Mouse (Mus musculus) ES-E14 (cell line): ENCODE results near the gene Ctsk. TPM values are rescaled to one million over a fixed set of nuclear protein-coding genes. Genes with fewer than 3 reads are reported as not detected.

ENCODE experiments used
- DNase-seq: peaks from one replicate; pipeline ENCODE4 v3.0.0-alpha.2; 2013; ENCODE audit warnings: low read depth, low spot score
- H3K27ac ChIP-seq: 2 replicates; pipeline ENCODE4 v1.5.1; 2012; ENCODE audit warnings: low read depth, mild to moderate bottlenecking, low read length, moderate library complexity, mixed read lengths; ENCODE audit not compliant: poor library complexity, insufficient read depth, severe bottlenecking
- H3K36me3 ChIP-seq: 2 replicates; pipeline ENCODE4 v1.6.1; 2012; ENCODE audit warnings: mild to moderate bottlenecking, low read length, moderate library complexity, mixed read lengths; ENCODE audit not compliant: control insufficient read depth, poor library complexity, insufficient read depth, severe bottlenecking
- H3K4me1 ChIP-seq, 2 experiments: fragments of 150-350 bp in 1 of 2; sonication (generic) in 1 of 2; 2 replicates each; pipeline ENCODE4 v1.6.1; 2012; ENCODE audit warnings: low read length in 2 of 2, mild to moderate bottlenecking in 1 of 2, mixed read lengths in 1 of 2; ENCODE audit not compliant: control insufficient read depth in 2 of 2, insufficient read depth in 2 of 2, poor library complexity in 1 of 2
- H3K4me3 ChIP-seq, 2 experiments: fragments of 150-350 bp in 1 of 2; sonication (generic) in 1 of 2; 2 replicates each; pipeline ENCODE4 v1.5.1; 2012; ENCODE audit warnings: low read length in 2 of 2, low read depth in 1 of 2, mild to moderate bottlenecking in 1 of 2, mixed read lengths in 1 of 2; ENCODE audit not compliant: insufficient read depth in 1 of 2, poor library complexity in 1 of 2, severe bottlenecking in 1 of 2
- H3K9ac ChIP-seq: 2 replicates; pipeline ENCODE4 v1.6.1; 2012; ENCODE audit warnings: low read depth, mild to moderate bottlenecking, low read length, mixed read lengths; ENCODE audit not compliant: poor library complexity, insufficient read depth, severe bottlenecking
- H3K9me3 ChIP-seq: fragments of 150-350 bp; sonication (generic); 2 replicates; pipeline ENCODE4 v1.6.1; 2012; ENCODE audit warnings: low read depth, mild to moderate bottlenecking, low read length; ENCODE audit not compliant: control insufficient read depth, insufficient read depth
- CHD2 ChIP-seq: IDR thresholded peaks from 2 replicates; pipeline ENCODE4 v1.6.1; 2014; ENCODE audit warnings: mild to moderate bottlenecking, low read depth, low read length, inconsistent platforms
- HCFC1 ChIP-seq: IDR thresholded peaks from 2 replicates; pipeline ENCODE4 v1.6.1; 2012; ENCODE audit warnings: low read length, inconsistent platforms, borderline replicate concordance; ENCODE audit not compliant: insufficient read depth
- MAFK ChIP-seq: IDR thresholded peaks from 2 replicates; pipeline ENCODE4 v1.6.1; 2014; ENCODE audit warnings: mild to moderate bottlenecking, low read depth, low read length, inconsistent platforms; ENCODE audit not compliant: insufficient read depth
- ZC3H11A ChIP-seq: IDR thresholded peaks from 2 replicates; pipeline ENCODE4 v1.6.1; 2012; ENCODE audit warnings: low read depth, mild to moderate bottlenecking, inconsistent platforms, low read length, borderline replicate concordance
- ZNF384 ChIP-seq: IDR thresholded peaks from 2 replicates; pipeline ENCODE4 v1.6.1; 2012; ENCODE audit warnings: low read depth, low read length, inconsistent platforms
- in situ Hi-C, 2 experiments: fragments of 600-800 bp; cut with MboI; formaldehyde crosslinking; loops; one replicate each; pipeline ENCODE4 v1.15.1; 2025; ENCODE audit warnings: low sequenced_read_pairs in 2 of 2, inconsistent platforms in 1 of 2; ENCODE audit not compliant: unreplicated experiment in 2 of 2
- total RNA-seq: library from RNA; depleted of rRNA; stranded (reverse); fragments of 300-350 nt; gene quantifications from 2 replicates; pipeline ENCODE4 v1.2.3, GENCODE M21; 2012

Ctsk gene
- total RNA-seq, 1 experiment, result 0.22 TPM

DNA sequence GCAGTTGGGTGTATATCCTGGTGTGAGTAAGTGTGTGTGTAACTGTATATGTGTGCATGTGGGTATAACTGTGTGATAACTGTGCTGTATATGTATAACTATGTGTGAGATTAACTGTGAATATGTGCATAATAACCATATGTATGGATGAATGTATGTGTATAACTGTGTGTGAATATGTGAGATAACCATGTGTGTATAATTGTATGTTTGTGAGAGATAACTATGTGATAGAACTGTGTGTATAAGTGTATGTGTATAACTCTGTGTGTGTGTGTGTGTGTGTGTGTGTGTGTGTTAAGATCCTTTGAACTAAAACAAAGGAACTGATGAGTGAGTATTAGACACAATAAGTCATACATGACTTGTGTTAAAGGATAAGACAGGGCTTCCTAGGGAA is 27.1 kb downstream of the Ctsk start:
- Histone ChIP-seq H3K9me3 (no peaks in the 10 kb centered on the region), H3K27ac (no peak overlapping the region), H3K4me3 (no peak overlapping the region), H3K9ac (no peak overlapping the region), H3K36me3 (no peaks in the 10 kb centered on the region), H3K4me1 (peaks cover 3 to 4% of the 10 kb centered on the region in 2 experiments; a peak in 2 of 4 replicates)
- in situ Hi-C loops, result no loop called here
- no peak for DNase-seq
- TF ChIP-seq ZC3H11A (no peak), MAFK (no peak), HCFC1 (no peak), ZNF384 (no peak), CHD2 (no peak)

DNA sequence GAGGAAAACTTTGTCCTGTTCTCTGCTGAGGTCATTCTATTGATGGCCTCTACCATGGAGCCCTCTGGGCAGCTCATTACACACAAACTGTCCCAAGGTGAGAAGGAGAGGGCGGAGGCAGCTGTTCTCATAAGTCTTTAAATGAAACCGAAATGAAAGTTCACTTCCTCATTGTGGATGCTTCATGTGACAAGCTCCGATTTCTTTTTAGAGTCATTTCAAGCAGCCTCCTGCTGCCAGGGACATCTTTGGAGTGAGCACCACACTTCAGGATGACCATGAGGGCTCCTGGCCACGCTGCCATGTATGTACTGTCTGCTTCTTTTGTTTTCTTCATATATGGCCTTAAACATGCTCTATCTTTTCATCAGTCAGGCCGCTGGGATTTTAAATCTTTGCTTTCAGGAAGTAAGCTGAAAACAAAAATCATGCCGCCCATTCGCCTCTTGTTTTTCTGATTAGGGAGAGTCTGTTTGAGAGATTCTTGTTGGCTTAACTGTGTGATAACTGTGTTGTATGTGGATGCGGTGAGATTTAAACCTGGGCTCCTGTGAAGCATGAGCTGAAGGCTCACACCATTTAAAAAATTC is 27.7 kb downstream of the Ctsk start, which contains the start of gene Ctss:
Gene Ctss, plus strand, starts transcription at position 165 of the 590 bp plus-strand sequence.
- H3K36me3 ChIP-seq, result no peaks in the 10 kb centered on the region
- peaks cover 3% of the 10 kb centered on the region in 2 experiments; a peak in 1 of 4 replicates for H3K4me1 ChIP-seq
- no peak within 1 kb of the TSS for H3K4me3 ChIP-seq
- TF ChIP-seq CHD2 (no peak), MAFK (no peak), HCFC1 (no peak), ZNF384 (no peak), ZC3H11A (no peak)
- DNase-seq, result no peak
- no peak within 1 kb of the TSS for H3K9ac ChIP-seq
- H3K27ac ChIP-seq, result no peak within 1 kb of the TSS
- in situ Hi-C loops, result no loop called here
- no peaks in the 10 kb centered on the region for H3K9me3 ChIP-seq

DNA sequence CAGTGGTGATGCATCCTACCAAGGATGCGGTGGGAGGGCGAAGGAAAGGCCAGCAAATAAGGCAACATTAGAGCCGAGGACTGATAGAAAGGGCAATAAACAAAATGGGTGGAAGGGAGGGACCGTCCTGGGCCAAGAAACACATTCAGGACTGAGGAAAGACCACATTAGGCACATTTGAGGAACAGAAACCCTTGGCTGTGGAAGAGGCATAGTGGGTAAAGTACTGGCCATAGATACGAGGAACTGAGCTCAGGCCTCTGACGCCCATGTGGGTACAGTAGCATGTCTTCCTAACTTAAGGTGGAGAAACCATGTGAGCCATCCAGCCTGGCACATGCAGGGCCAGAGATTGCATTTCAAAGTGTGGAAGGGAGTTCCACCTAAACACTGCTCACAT is 30.8 kb downstream of the Ctsk start:
- Histone ChIP-seq H3K27ac (no peak overlapping the region), H3K4me1 (no peaks in the 10 kb centered on the region), H3K9me3 (no peaks in the 10 kb centered on the region), H3K9ac (no peak overlapping the region), H3K4me3 (no peak overlapping the region), H3K36me3 (no peaks in the 10 kb centered on the region)
- in situ Hi-C loops, result no loop called here
- no peak for DNase-seq
- TF ChIP-seq ZC3H11A (no peak), HCFC1 (no peak), CHD2 (no peak), MAFK (no peak), ZNF384 (no peak)

GRCm38 (mm10) chr3:95531025-95531424 is 32.0 kb downstream of the Ctsk start:
- Histone ChIP-seq H3K36me3 (no peaks in the 10 kb centered on the region), H3K27ac (no peak overlapping the region), H3K9me3 (no peaks in the 10 kb centered on the region), H3K4me1 (no peaks in the 10 kb centered on the region), H3K9ac (no peak overlapping the region), H3K4me3 (no peak overlapping the region)
- in situ Hi-C loops, result no loop called here
- TF ChIP-seq ZC3H11A (peak; percentile 44; the same call in 1 of the 2 replicates), ZNF384 (no peak), HCFC1 (no peak), CHD2 (no peak)
- no peak for DNase-seq

DNA sequence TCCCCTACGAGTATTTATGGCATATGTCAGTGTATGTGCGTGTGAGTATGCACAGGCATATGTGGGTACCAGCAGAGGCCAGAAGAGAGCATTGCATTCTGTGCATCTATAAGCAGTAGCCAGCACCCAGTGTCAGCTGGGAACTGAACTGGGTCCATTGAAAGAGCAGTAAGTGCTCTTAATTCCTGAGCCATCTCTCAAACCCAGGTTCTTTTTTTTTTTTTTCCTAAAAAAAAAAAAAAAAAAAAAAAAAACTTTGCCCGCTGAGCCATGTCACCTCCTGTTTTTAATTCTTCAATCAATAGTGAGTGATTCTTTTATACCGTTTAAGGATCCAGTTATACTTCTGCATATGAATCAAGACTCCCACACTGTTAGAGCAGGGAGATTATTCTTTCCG is 34.3 kb downstream of the Ctsk start:
- H3K36me3 ChIP-seq, result no peaks in the 10 kb centered on the region
- H3K9ac ChIP-seq, result no peak overlapping the region
- H3K4me1 ChIP-seq, result no peaks in the 10 kb centered on the region
- no peak overlapping the region for H3K27ac ChIP-seq
- in situ Hi-C loops, result no loop called here
- no peaks in the 10 kb centered on the region for H3K9me3 ChIP-seq
- DNase-seq, result no peak
- TF ChIP-seq ZNF384, result no peak
- no peak for TF ChIP-seq CHD2
- no peak for TF ChIP-seq ZC3H11A
- no peak for TF ChIP-seq MAFK
- TF ChIP-seq HCFC1, result no peak
- H3K4me3 ChIP-seq, result no peak overlapping the region
